Mouse (Mus musculus) CH12.LX (cell line): ENCODE data around the gene Cd247.

Experiments used
- CHD1 ChIP-seq: IDR thresholded peaks from 2 replicates; pipeline ENCODE4 v1.6.1; 2012; ENCODE audit warnings: low read depth, low read length, improper control_type of control experiment, inconsistent platforms
- CTCF ChIP-seq, 2 experiments: IDR thresholded peaks in 1 of 2; conservative IDR thresholded peaks in 1 of 2; 2 replicates each; pipeline ENCODE4 v1.5.1; 2011 to 2012; ENCODE audit warnings: low read depth in 2 of 2, low read length in 2 of 2, improper control_type of control experiment in 1 of 2, inconsistent platforms in 1 of 2, mild to moderate bottlenecking in 1 of 2, moderate library complexity in 1 of 2
- E2F4 ChIP-seq: IDR thresholded peaks from 2 replicates; pipeline ENCODE4 v1.6.1; 2011; ENCODE audit warnings: low read depth, low read length, improper control_type of control experiment; ENCODE audit not compliant: insufficient replicate concordance
- ELF1 ChIP-seq: IDR thresholded peaks from 2 replicates; pipeline ENCODE4 v1.6.1; 2014; ENCODE audit warnings: low read depth, mild to moderate bottlenecking, inconsistent platforms, low read length, improper control_type of control experiment
- EP300 ChIP-seq: IDR thresholded peaks from 2 replicates; pipeline ENCODE4 v1.6.1; 2011; ENCODE audit warnings: low read length, improper control_type of control experiment
- HCFC1 ChIP-seq: IDR thresholded peaks from 2 replicates; pipeline ENCODE4 v1.6.1; 2012; ENCODE audit warnings: low read depth, mild to moderate bottlenecking, inconsistent platforms, low read length, improper control_type of control experiment
- IRF4 ChIP-seq: IDR thresholded peaks from 2 replicates; pipeline ENCODE4 v1.6.1; 2014; ENCODE audit warnings: low read depth, mild to moderate bottlenecking, inconsistent platforms, low read length, improper control_type of control experiment
- JUND ChIP-seq: conservative IDR thresholded peaks from 2 replicates; pipeline ENCODE4 v1.6.1; 2011; ENCODE audit warnings: low read depth, low read length, improper control_type of control experiment
- POLR2AphosphoS2 ChIP-seq: IDR thresholded peaks from 2 replicates; pipeline ENCODE4 v1.6.1; 2011; ENCODE audit warnings: low read depth, low read length, improper control_type of control experiment
- ZC3H11A ChIP-seq: IDR thresholded peaks from 2 replicates; pipeline ENCODE4 v1.6.1; 2012; ENCODE audit warnings: low read depth, mild to moderate bottlenecking, inconsistent platforms, low read length, improper control_type of control experiment
- ZMIZ1 ChIP-seq: IDR thresholded peaks from 2 replicates; pipeline ENCODE4 v1.6.1; 2012; ENCODE audit warnings: low read depth, mild to moderate bottlenecking, inconsistent platforms, low read length, improper control_type of control experiment

DNA sequence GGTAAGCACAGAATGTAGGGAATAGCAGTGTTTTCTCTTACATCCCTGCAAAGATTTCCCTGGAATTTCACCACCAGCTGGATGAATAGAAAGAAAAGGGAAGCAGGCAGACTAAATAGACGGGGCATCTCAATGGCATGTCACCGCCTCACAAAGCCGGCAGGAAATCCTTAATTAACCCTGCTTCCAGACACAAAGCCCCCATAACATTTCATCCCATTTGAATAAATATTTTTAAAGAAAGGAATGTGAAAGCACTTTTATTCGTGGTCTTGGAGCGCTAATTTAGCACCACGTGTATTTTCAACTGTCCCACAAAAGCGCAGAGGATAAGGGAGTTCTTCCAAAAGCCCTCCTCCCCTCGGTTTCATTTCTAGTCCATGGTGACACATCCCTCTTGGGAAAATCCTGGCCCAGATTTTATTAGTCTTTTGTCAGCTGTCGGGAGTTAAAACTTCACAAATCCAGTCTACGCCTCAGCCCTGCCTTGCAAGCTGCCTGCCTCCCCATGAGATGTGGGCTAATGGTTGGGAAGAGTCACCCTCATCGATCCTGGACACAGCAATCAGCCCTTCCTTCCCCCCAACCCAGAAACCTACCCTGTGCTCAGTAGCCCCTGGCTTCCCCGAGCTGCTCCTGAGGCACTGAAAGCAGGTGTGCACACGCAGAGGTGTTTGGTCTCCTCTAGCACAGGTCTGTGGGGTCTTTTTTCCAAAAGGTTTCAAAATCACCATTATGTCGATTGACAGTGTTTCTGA is 26.2 kb downstream of the Cd247 start:
- TF ChIP-seq E2F4 (no peak), CTCF (conservative IDR thresholded peaks at IDR 0.05 in 1 of 2, IDR thresholded peaks at IDR 0.05 in 1 of 2; ENCODE audit: low read depth in 2 of 2, low read length in 2 of 2) (no peak), ELF1 (no peak), EP300 (no peak), ZC3H11A (no peak), CHD1 (no peak), ZMIZ1 (no peak), IRF4 (no peak), JUND (no peak), POLR2AphosphoS2 (no peak), HCFC1 (no peak)
